Mouse (Mus musculus): ENCODE data around the gene Myom3. TPM values are rescaled to one million over a fixed set of nuclear protein-coding genes. Genes with fewer than 3 reads are reported as not detected.
A peak's percentile ranks its signal among the peaks of the same experiment; 100 is the strongest.

Gene Myom3
- polyA plus RNA-seq, 1 experiment, result 1.1 TPM

- 24% methylated on average over 11 of the region's 11 CpGs for WGBS
- no peak for DNase-seq (ENCODE audit: low read depth, low spot score)
Observed at GRCm38 (mm10) chr4:135797931-135798330, 38.4 kb downstream of the Myom3 start.

- 10% methylated on average over 8 of the region's 8 CpGs for WGBS
- DNase-seq (ENCODE audit: low read depth, low spot score), result peak; percentile 70
Observed at GRCm38 (mm10) chr4:135801543-135801942, 42.0 kb downstream of the Myom3 start.

GRCm38 (mm10) chr4:135803299-135803698 lies 43.8 kb downstream of the Myom3 start:
- WGBS, result 70% methylated on average over 4 of the region's 4 CpGs
- DNase-seq (ENCODE audit: low read depth, low spot score), result no peak

- DNase-seq (ENCODE audit: low read depth, low spot score), result no peak
- WGBS, result 84% methylated on average over 5 of the region's 5 CpGs
Observed at GRCm38 (mm10) chr4:135804169-135804568, 44.7 kb downstream of the Myom3 start.

GRCm38 (mm10) chr4:135814896-135815295 lies 55.4 kb downstream of the Myom3 start:
- WGBS, result 76% methylated on average over 7 of the region's 7 CpGs
- no peak for DNase-seq (ENCODE audit: low read depth, low spot score)

- DNase-seq (ENCODE audit: low read depth, low spot score), result no peak
- WGBS, result 36% methylated on average over 12 of the region's 12 CpGs
Observed at GRCm38 (mm10) chr4:135816905-135817622, 57.5 kb downstream of the Myom3 start.

- 80% methylated on average over 3 of the region's 3 CpGs for WGBS
- no peak for DNase-seq (ENCODE audit: low read depth, low spot score)
Observed at GRCm38 (mm10) chr4:135818366-135818765, 58.9 kb downstream of the Myom3 start.

- no peak for DNase-seq (ENCODE audit: low read depth, low spot score)
- WGBS, result 58% methylated on average over 17 of the region's 17 CpGs
Observed at GRCm38 (mm10) chr4:135819826-135820526, 60.5 kb downstream of the Myom3 start.

- 91% methylated on average over 4 of the region's 4 CpGs for WGBS
- no peak for DNase-seq (ENCODE audit: low read depth, low spot score)
Observed at GRCm38 (mm10) chr4:135821772-135822171, 62.3 kb downstream of the Myom3 start.

GRCm38 (mm10) chr4:135823298-135823697 lies 63.8 kb downstream of the Myom3 start:
- no peak for DNase-seq (ENCODE audit: low read depth, low spot score)
- WGBS, result 50% methylated on average over 2 of the region's 2 CpGs

- no peak for DNase-seq (ENCODE audit: low read depth, low spot score)
- 50% methylated on average over 8 of the region's 8 CpGs for WGBS
Observed at GRCm38 (mm10) chr4:135824254-135824653, 64.7 kb downstream of the Myom3 start.

GRCm38 (mm10) chr4:135828491-135828890 lies 69.0 kb downstream of the Myom3 start:
- WGBS, result 27% methylated on average over 11 of the region's 11 CpGs
- no peak for DNase-seq (ENCODE audit: low read depth, low spot score)

GRCm38 (mm10) chr4:135832070-135832469 lies 72.6 kb downstream of the Myom3 start:
- WGBS, result 70% methylated on average over 11 of the region's 11 CpGs
- DNase-seq (ENCODE audit: low read depth, low spot score), result no peak

GRCm38 (mm10) chr4:135833301-135834123 lies 74.0 kb downstream of the Myom3 start:
- no peak for DNase-seq (ENCODE audit: low read depth, low spot score)
- WGBS, result 85% methylated on average over 12 of the region's 12 CpGs

GRCm38 (mm10) chr4:135834124-135834717 lies 74.7 kb downstream of the Myom3 start:
- 96% methylated on average over 8 of the region's 8 CpGs for WGBS

GRCm38 (mm10) chr4:135838925-135839292 lies 79.4 kb downstream of the Myom3 start:
- no peak for DNase-seq (ENCODE audit: low read depth, low spot score)
- WGBS, result 74% methylated on average over 3 of the region's 3 CpGs

More at GRCm38 (mm10) chr4:135834124-135834717, 74.7 kb downstream of the Myom3 start:
- no peak for DNase-seq (ENCODE audit: low read depth, low spot score)

- no peak for DNase-seq (ENCODE audit: low read depth, low spot score)
- 72% methylated on average over 21 of the region's 21 CpGs for WGBS
Observed at GRCm38 (mm10) chr4:135839293-135840011, 79.9 kb downstream of the Myom3 start.

GRCm38 (mm10) chr4:135844400-135844799 lies 84.9 kb downstream of the Myom3 start:
- WGBS, result 30% methylated on average over 6 of the region's 6 CpGs
- DNase-seq (ENCODE audit: low read depth, low spot score), result no peak

GRCm38 (mm10) chr4:135847581-135847980 lies 88.1 kb downstream of the Myom3 start:
- 52% methylated on average over 5 of the region's 5 CpGs for WGBS
- DNase-seq (ENCODE audit: low read depth, low spot score), result no peak
